Mouse (Mus musculus) gastrocnemius, postnatal 36 days (tissue): ENCODE results near the gene Samd4b. TPM values are rescaled to one million over a fixed set of nuclear protein-coding genes. Genes with fewer than 3 reads are reported as not detected.

Experiments
- DNase-seq, 2 experiments: peaks; one replicate each; pipeline ENCODE4 v3.0.0; 2022
- intact Hi-C: fragments of 180-260 bp; cut with DNase I; formaldehyde crosslinking; loops from one replicate; pipeline ENCODE4 v1.15.1; 2025
- total RNA-seq, 2 experiments: library from RNA; stranded (reverse); gene quantifications; 2 replicates each; pipeline ENCODE4 v1.2.3; 2021

The Samd4b gene
- total RNA-seq, 2 experiments from 2014 or later = 11.6 to 13.9 TPM

DNA sequence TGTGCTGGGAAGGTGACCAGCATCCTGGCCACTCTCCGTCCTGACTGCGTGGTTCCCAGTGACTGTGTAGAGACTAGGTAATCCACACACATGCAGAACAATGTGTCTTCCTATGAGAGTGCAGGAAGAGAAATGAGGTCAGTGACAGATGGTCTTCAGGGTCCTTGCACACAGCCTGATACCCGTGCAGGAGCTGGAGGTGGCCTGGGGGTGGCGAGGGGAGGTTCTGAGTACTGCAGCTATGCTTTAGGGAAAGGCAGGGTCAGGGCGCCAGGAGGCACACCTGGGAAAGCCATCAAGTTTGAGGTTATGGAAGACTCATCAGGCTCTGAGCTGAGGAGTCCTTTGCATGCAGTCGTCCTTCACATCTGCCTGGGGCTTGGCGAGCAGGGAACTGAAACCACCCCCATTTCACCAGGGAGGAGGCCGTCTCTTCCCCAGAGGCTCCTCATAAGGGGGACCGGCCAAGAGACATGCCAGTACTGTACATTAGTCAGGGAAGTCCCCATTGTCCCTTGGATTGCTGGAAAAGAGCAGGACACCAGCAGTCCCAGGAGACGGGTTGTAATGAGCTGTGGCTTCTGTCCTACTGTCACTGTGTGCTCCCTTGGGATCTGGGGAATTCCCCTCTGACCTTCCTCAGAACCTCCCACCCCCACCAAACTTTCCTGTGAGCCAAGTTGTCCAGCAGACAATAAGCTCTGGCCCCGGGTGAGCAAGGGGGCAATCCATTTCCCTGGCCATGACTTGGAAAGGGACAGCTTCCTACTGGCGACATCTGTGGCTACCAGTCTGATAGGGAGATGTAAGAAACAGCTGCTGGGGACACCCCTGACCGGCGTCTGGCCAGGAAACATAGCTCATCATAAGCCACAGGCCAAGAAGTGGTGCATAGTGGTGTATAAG lies 4.5 kb downstream of the Samd4b start:
- DNase-seq = peak; percentile 40 to 44
- intact Hi-C loops = no loop called here

DNA sequence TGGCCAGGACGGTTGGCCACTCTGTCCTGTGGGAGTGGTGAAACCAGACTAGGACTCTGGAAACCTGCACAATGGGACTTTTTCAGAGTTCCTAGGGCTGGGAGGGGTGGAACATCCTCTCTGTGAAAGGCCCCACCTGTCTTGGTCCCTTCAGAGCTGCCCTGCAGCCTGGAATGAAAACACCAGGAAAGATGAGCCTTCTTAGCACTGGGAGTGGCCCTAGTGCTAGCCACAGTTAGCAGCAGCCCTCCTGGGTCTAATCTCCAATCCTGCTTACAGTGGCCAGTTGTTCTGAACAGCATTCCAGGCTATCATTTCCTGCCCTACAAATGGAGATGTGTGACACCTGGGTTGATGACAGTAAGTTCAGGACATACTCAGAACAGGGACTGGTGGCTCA lies 6.1 kb downstream of the Samd4b start:
- no peak for DNase-seq
- intact Hi-C loops = no loop called here

DNA sequence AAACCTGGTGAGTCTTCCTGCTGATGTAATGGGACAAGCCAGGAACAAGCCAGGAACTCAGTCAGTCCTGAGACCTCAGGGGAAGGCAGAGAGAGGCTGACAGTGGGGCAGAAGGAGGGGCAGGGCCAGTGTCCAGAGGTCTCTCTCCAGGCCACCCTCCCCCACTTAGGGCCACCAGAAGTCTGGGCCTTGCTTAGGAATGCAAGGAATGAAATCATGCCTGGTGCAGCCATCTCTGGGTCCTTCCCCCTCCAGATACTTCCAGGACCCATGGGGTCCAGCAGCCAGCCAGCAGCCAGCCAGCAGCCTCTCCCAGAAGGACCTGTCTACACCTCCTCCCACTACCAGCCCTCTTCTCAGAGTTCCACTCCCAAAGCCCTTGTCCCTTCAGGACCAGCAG lies 10.3 kb downstream of the Samd4b start:
- no peak for DNase-seq
- intact Hi-C loops = no loop called here

DNA sequence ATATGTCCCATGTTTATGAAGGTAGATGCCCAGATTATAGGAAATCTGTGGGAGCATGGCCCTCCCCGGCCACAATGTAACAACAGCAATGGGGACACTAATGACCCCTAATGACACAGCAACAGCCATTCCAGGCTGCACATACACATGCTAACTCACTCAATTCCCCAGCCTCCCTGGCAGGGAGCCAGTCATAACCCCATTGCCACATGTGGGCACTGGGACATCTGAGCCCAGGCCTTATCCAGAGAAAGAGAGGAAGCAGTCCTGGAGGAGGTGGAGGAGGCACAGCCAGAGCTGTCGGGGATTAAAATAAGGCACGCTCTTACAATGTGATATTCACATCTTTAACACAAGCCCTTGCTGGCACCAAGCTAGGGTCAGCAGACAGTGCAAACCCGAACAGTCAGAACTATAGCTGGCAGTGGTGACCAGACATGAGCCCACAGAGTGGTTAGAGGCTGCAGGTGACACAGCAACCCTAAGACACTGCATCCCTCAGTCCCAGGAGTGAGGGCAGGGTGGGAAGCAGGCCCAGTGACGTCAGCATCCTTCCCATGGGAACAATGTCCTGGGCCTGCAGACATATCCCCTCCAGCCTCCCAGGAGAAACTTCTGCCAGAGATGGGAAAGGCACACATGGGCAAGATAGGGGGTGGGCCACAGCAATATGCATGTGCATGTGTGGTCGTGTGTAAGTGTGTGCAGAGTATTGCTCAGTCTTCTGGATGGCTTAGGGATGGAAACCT lies 11.1 kb downstream of the Samd4b start:
- intact Hi-C loops = no loop called here
- DNase-seq = no peak

DNA sequence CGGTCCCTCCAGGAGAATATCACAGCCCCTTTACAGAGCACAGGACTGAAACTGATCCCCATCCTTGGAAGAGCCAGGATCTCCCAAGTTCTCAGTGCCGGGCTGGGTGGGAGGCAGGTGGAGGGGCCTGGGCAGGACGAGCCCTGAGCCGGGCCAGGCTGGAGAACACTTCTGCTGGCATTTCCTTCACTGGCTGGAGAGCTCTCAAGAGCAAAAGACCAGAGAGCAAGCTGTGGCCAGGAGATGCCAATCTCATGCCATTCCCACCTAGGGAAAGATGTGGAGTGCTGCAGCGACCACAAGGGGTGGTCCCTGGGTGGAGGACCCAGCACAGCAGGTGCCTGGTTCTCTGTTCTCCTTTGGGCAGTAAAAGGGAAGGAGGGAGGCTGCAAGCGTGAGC lies 12.9 kb downstream of the Samd4b start:
- no peak for DNase-seq
- intact Hi-C loops = no loop called here

DNA sequence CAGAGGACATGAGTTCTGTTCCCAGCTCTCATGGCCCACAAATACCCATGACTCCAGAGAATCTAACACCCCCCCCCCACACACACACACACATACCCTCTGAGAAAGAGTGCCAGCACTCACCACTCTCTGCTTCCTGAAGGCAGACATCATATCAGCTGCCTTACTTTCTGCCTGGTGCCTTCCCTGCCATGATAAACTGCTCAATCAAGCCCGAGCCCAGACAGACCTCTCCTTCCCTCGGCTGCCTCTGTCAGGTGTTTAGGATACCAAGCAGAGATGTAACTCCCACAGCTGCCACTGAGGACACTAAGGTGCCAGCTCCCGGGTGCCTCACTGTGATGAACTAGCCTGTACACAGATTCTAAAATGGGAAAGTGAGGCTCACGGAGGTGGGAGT lies 13.5 kb downstream of the Samd4b start:
- DNase-seq = no peak
- intact Hi-C loops = no loop called here

DNA sequence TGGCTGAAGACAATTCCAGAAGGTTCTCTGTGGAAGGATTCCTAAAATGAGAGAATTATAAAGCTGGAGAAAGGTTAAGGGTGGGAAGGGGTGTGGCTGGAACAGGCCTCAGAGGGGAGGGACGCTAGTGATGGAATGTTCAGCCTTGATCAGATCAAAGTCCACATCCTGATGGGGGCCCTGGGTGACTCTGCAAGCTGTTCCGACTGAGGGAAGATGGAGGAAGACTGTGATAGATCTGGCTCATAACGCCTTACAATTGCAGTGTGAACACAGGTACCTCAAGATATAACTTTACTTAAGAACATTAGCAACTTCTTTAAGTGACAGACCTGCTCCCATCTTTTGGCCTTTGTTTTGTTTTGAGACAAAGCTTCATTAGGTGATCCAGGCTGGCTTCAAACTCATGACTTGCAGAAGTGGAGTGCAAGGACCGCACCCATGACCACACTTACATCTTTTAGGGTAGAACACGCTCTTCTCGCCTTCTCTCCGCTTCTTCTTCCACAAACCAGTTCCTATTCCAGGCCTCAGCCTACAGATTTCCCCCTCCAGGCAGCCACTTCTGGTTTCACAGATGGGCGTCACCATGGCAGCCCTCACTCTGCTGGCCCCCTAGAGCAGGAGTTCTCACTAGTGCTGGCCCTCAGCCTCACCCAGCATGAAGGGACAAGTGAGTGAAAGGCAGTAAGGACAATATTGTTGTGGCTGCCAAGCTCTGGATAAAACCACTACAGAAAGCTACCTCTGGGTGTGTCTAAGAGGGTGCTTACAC lies 14.2 kb downstream of the Samd4b start:
- no peak for DNase-seq
- intact Hi-C loops = loop anchor here (2.0 kb wide), 1 partner anchor 31 kb away; no protein-coding TSS in a partner anchor

DNA sequence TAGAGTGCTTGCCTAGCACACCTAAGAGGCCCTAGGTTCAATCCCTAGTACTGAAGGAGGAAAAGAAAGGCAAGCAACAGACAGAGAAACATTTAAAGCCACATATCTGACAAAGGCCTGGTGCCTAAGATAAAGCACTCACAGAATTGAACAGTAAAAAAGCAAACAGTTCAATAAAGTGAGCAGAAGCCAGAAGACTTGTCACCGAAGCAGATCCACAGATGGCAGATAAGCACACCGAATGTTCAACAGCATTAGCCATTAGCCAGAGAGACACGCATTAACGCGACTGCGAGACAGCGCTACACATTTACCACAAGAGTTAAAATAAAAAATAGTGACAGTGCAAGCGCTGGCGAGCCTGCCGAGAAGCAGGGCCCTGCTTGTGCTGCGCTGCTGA lies 15.1 kb downstream of the Samd4b start:
- no peak for DNase-seq
- intact Hi-C loops = loop anchor here (2.0 kb wide), 1 partner anchor 30 kb away; no protein-coding TSS in a partner anchor

DNA sequence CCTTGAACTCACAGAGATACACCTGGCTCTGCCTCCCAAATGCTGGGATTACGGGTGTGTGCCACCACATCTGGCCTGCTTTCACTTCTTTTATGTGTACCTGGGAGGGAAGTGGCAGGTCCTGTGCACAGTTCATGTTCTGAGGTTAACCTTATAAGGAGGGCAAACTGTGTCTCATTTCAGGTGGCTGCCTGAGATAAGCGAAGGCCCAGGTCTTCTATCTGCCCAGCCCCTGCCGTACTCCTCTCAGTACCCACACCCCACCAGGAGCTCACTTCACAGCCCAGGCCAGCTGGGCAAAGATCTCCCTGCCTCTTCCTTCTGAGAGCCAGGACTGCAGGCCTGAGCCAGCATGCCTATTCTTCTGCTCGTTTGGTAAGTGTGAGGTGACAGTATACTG lies 16.2 kb downstream of the Samd4b start:
- intact Hi-C loops = loop anchor here (2.0 kb wide), 1 partner anchor 29 kb away; no protein-coding TSS in a partner anchor
- DNase-seq = no peak

DNA sequence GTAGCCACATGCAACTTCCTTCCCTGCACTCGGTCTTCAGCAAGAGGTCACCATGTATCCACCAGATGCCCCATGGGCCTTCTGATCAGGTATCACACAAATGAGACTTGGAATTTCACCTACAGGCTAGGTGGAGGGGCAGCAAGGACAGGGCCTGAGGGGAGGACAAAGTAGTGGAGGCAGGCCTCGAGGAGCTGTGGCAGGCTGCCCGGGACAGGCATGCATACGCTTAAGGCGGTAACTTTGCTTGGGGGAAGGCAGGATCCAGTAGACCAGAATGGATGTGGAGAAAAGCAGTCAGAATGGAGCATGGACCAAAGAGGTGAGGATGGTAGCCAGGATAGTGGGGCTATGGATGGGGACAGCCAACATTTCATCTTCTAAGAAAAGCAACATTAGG lies 18.1 kb downstream of the Samd4b start:
- intact Hi-C loops = no loop called here
- DNase-seq = no peak

DNA sequence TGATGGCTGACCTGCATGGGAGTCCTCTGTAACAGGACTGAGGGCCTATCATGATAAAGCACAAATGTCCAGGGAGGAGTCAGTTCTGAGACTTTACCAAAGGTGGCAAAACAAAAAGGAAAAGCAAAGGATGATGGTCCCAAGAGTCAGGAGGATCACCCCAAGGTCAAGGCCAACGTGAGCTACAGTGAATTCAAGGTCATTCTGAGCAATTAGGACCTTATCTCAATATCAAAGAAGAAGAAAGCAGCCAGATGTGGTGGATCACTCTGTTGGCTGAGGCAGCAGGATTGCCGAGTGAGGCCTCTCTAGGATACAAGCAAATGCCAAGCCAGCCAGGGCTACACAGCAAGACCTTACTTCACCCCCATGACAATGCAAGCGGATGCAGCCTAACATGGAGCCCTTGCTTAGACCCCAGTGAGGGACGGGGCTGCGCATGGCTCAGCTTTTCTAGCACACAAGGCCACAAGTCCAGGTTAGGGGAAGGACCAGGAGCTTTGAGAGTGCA lies 19.3 kb downstream of the Samd4b start:
- intact Hi-C loops = no loop called here
- no peak for DNase-seq

DNA sequence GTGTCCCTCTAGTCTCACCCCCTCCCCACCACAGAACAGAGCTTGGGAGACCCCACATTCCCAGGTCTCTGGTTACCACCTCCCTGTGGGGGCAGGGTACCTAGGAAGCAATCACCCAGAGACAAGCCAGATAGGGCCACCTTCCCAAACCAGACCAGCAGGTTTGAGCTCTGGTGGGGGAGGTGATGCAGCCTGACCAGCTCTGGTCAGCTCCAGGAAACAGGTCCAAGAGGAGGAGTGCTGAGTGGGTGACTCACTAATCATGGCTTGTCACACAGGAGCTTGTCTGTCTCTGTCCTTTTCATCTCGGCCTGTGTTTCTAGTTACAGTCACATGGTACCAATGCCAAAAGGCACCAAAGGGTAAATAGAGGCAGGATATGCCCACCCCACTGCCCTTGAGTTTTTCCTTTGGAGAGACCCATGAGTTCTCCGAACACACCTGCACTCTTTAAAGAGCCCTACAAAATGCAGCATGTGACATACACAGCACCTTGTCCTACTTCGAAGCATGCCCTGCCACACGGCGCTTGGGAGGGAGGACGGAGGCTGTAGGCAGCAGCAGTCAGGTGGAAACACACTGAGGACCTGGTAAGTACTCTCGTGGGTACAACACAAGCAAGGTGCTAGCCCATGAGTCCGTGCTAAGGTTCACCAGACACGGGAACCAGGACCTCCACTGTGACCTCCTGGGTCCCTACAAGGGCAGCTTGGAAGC lies 20.0 kb downstream of the Samd4b start:
- intact Hi-C loops = no loop called here

DNA sequence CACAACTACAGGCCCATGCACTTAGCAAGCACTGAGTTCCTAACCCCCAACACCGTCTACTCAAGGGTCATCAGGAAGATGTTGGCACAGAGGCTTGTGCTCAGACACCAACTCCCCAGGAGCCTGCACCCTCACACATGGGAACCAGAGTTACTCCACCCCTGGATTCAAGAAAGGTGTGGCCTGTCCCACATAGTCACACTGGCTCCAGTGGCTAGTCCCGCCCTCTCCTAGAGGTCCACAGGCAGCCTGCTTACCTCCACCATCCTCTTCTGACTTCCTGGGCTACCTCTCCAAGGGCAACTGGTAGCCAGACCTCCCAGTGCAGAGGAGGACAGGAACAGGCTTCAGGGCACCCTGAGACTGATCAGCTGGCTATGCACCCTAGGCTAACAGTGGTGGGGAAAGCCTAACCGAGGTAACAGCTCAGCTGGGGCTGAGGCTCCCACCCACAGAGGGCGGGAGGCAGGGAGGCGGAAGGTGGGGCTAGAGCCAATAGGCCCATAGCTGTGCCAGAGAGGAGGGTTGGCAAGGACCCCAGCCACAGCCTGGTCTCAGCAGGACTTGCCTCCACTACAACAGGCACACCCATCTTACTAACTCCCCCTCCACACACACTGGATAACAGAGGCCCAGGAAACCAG lies 21.6 kb downstream of the Samd4b start:
- peak; percentile 70 to 71 for DNase-seq
- intact Hi-C loops = no loop called here

More for the DNA sequence above, 20.0 kb downstream of the Samd4b start:
- DNase-seq = no peak

DNA sequence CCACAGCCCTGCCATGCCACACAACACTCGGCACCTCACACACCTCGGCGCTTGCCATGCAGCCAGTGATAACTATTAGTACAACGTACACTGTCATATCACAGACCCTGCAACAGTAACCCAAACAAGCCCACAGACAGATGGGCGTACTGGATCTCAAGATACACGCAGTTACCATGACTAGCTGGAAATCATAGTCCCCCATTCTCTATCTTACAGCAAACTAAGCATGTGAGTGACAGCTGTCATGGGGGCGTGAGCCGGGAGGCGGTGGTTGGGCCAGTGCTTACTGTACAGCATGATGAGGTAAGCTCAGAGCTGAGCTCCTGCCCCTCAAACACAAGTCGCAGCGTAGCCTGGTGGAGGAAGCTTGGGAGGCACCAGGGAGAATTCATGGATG lies 22.3 kb downstream of the Samd4b start:
- DNase-seq = no peak
- intact Hi-C loops = no loop called here

DNA sequence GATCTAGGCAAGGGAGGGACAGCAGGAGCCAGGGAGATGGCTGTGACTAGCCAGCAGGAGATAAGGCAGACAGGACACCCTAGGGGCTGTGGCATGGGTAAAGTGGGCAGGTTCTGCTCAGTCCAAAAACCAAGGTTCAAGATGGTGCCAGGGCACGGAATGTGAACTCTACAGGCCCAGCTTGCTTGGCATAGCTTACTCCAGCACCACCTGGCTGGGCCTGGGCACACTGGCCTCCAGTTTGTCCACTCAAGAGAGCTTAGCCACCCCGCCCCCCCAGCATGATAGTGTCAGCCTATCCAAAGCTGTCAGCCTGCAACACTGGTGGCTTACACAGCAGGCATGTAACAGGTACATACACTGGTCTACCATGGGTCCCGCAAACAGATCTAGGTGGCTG lies 24.7 kb downstream of the Samd4b start:
- intact Hi-C loops = no loop called here
- DNase-seq = no peak

DNA sequence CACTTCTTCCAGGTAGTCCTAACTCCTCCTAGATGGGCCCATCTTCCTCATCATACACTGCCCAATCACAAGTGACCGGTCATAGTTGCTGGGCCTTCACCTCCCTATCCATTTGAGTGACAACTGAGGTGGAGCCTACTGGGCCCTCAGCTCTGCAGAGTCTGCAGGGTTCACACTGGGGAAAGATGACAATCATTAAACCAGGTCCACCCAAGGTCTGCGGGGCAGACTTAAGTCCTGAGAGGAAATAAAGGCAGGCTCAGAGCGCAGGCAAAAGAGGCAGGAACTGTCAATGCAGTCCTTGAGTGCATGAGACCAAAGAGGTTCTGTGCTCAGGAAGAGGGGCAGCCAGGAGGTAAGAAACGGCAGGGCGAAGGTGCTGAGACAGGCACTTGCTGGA lies 25.3 kb downstream of the Samd4b start:
- no peak for DNase-seq
- intact Hi-C loops = no loop called here

DNA sequence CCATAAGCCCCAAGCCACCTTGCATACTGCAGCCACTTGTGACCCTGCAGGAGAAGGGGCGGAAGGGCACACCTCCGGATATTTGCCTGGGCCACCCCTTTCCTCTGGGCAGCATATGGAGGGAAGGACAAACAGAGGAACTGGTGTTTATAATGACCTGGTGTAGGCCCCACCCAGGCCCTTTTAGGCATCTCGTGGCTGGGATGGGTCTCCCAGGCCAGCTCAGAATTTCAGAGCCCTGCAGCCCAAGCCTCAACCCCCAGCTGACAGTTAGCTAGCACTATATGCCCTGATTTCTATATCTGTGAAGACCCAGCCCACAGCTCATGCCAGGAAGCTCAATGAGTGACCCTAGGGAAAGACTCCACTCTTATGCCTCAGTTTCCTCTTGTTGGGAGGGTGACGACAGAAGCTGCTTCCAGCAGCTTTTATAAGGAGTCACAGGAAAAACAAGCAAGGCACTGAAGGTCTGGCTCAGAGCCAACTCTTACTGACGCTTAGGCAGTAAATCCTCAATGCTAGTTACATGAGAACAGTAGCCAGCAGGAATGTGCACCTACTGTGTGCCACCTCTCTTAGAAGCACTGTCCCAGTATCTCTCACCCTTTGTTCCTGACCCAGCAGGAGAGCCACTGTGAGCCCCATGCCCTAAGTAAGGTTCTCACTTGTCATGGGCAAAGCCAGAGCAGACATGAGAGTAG lies 26.8 kb downstream of the Samd4b start:
- DNase-seq = no peak
- intact Hi-C loops = no loop called here

DNA sequence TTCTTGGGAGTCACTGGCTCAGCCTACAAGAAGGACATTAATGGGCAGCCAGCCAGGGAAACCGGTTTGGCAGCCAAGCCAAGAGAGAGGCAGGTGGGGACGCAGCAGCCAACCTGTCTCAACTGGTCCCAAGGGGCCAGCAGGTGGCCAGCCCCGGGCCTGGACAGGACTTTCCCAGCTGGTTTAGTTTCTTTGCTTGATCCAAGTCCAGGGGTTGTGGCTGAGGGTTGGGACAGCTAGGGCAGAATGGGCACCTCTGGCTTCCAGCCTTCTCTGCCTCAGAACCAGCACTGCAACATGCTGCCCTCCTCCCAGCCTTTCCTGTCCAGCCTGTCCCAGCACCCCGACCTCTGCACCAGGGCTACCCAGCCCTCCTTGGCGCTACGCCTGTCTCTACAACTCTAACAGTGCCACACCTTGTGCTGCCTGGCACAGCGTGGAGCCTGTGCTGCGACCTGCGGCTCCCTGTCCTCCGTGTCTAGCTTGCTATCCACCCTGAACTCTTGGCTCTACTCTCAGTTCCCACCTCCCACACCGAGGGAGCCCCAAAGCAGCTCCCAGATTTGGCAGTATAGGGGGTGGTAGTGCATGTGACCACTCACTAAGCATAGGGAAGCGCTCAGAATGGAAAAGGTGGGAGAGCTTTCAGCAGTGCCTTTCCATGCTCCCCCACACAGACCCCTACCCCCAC lies 27.5 kb downstream of the Samd4b start:
- peak; percentile 47 to 58 for DNase-seq
- intact Hi-C loops = no loop called here
